Mouse (Mus musculus) liver, adult 2 months (tissue): ENCODE measurements around the gene Flt3.

Experiments used
- CTCF ChIP-seq: fragments of 200-500 bp; IDR thresholded peaks from 2 replicates; pipeline ENCODE4 v1.5.1; 2011; ENCODE audit warnings: low read depth, low read length, control low read depth
- POLR2A ChIP-seq: fragments of 200-500 bp; IDR thresholded peaks from 2 replicates; pipeline ENCODE4 v1.6.1; 2011; ENCODE audit warnings: low read length, control low read depth; ENCODE audit not compliant: insufficient read depth; ENCODE audit errors: extremely low read depth

DNA sequence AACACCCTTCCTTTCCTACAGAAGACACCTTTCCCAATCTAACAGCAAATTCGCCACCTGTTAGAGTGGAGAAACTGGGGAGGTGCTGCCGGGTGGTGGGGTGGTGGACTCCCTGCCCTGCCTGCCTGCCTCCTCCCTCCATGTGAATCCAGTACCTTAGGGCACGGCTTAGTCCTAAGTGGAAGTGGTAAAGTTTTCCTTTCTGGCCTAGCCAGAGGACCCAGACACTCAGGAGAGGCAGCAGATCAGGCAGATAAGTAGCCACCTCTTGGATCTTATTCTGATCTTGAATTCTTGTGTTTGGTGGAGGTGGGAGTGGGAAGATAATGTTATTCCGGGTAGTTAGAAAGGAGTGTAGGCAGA is 100.3 kb downstream of the Flt3 start:
- no peak for TF ChIP-seq CTCF
- TF ChIP-seq POLR2A = no peak
